Mouse (Mus musculus): Measurements from ENCODE around the gene Hspa1b. TPM values are rescaled to one million over a fixed set of nuclear protein-coding genes. Genes with fewer than 3 reads are reported as not detected.

The Hspa1b gene
- polyA plus RNA-seq (2015; fragmentation: Nextera tagmentation; extraction: Ambion mirVana), result 4.5 and 5.2 TPM in 2 replicates

GRCm38 (mm10) chr17:34959130-34959778 is at the start of gene Hspa1b:
Gene Hspa1b (minus strand): TSS chr17:34959238.

GRCm38 (mm10) chr17:35000717-35001451 is 41.8 kb upstream of the Hspa1b start, which contains the start of gene Vars:
Gene Vars (plus strand): TSS chr17:35000987.

GRCm38 (mm10) chr17:34981690-34982180 is 22.7 kb upstream of the Hspa1b start, which contains the start of gene Lsm2:
Gene Lsm2 (plus strand): TSS chr17:34981862.

DNA sequence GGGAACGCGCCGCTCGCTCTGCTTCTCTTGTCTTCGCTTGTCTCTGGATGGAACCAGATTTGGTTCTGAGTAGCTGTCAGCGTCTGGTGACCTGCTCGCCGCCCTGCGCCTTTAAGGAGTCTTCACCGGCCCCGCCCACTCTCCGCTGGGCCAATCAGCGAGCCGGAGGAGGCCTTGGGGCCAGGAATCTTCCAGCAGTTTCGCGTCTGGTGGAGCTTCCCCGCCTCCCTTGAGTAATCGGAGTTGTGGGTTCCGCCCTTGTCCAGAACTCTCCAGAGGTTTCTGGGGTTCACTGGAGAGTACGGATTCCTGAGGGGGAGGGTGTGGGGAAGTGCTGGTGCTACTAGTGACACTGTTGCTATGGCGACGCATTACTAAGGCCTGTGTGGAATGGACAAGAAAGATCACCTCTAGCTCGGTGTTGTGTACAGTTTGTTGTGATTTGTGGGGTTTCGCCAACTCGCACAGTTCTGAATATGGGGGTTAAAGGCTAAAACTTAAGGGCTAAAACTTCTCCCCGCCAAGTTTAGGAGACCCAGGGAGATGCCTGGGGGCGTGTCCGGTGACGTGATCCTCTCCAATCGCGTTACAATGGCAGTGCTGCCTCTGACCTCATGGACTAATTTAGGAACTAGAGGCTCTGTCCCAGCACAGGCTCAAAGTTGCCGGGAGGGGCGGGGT is 13.2 kb upstream of the Hspa1b start, which contains the start of the genes Hspa1a and Hspa1l:
Gene Hspa1a (minus strand): TSS at position 88 of the 681 bp plus-strand sequence.
Gene Hspa1l (plus strand): TSS at position 635 of the 681 bp plus-strand sequence.

DNA sequence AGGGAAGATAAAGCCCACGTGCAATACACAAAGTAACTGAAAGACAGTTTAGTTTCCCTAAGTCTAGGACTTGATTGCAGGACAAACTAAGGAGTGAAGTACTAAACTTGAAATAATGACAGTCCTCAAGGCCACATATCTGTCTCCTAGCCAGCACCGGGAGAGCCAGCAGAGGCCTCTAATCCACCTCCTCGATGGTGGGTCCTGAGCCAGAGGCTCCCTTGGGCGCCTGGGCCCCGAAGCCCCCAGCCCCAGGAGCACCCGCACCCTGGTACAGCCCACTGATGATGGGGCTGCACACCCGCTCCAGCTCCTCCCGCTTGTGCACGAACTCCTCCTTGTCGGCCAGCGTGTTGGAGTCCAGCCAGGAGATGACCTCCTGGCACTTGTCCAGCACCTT is 10.8 kb upstream of the Hspa1b start, which contains the start of gene Gm20481:
Gene Gm20481 (plus strand): TSS at position 91 of the 400 bp plus-strand sequence.

DNA sequence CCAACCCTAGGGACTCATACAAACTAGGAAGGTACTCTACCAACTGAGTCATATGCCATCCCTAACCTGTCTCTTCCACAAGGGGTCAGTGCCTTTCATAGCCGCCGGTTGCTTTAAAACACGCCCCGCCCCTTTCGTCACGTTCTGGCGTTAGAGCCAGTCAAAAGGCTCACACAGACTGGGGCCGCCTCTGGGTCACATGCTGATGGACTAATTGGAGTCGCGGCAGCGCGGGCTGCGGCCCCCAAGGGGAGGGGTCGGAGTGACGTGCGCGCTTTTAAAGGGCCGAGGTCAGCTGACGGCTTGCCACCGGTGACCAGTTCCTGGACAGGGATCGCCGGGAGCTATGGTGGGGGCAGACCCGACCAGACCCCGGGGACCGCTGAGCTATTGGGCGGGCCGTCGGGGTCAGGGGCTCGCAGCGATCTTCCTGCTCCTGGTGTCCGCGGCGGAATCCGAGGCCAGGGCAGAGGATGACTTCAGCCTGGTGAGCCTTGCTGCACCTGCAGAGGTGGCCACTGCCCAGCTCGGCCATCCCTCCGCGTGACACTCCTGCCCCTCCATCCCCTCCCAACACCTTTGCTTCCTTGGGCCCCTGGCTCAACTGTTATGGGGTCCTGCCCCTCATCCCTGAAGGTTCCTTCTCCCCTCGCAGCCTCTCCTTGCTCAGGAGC is 27.8 kb downstream of the Hspa1b start, which contains the start of gene Neu1:
Gene Neu1 (plus strand): TSS at position 193 of the 674 bp plus-strand sequence.

DNA sequence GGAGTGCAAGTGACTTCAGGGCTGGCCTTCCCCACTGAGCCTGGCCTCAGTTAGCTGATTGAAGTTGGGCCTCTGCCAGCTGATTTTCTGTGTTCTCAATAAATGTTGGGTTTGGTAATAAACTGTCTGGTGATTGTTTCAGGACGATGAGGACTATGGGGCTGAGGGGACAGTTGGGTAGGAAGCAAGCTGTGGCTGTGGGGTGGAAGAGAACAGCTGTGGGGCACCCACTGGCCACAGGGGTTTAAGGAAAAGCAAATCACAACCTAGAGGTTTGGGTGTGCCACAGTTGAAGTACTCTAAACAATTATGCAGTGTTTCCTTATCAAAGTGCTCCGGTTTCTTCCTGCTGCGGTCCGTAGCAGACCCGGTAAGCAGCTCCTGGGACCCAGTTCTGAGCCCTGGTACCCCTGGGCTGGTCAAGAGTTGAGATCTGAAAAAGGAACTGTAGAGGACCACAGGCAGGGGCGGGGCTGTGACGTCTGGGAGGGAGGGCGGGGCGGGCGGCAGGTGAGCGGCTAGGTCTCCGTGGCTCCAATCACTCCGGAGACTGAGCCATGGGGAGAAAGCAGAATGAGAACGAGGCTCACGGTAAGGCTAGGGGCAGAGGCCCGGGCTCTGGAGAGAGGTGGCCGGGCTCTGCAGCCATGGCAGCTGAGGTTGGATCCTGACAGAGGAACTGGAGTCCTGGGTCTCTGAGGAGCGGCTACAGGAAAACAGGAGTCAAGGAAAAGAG is 44.9 kb downstream of the Hspa1b start, which contains the start of gene Slc44a4:
Gene Slc44a4 (plus strand): TSS at position 537 of the 736 bp plus-strand sequence.

Other genes starting within 250 kb of the Hspa1b start
- 6.9 and 10.8 TPM in 2 replicates for gene C4b, start 215.4 kb downstream of the Hspa1b start, polyA plus RNA-seq (2015; fragmentation: Nextera tagmentation; extraction: Ambion mirVana)
- not detected in 2 replicates for gene Cyp21a1, start 154.7 kb downstream of the Hspa1b start, polyA plus RNA-seq (2015; fragmentation: Nextera tagmentation; extraction: Ambion mirVana)
- 22.1 and 24.9 TPM in 2 replicates for gene Stk19, start 122.3 kb downstream of the Hspa1b start, polyA plus RNA-seq (2015; fragmentation: Nextera tagmentation; extraction: Ambion mirVana)
- gene Dxo, start 122.2 kb downstream of the Hspa1b start, polyA plus RNA-seq (2015; fragmentation: Nextera tagmentation; extraction: Ambion mirVana), result 25.1 and 25.6 TPM in 2 replicates
- gene Skiv2l, start 109.0 kb downstream of the Hspa1b start, polyA plus RNA-seq (2015; fragmentation: Nextera tagmentation; extraction: Ambion mirVana), result 25.2 and 29.7 TPM in 2 replicates
- 50.7 and 59.0 TPM in 2 replicates for gene Nelfe, start 108.8 kb downstream of the Hspa1b start, polyA plus RNA-seq (2015; fragmentation: Nextera tagmentation; extraction: Ambion mirVana)
- 15.6 and 19.3 TPM in 2 replicates for gene Cfb, start 96.7 kb downstream of the Hspa1b start, polyA plus RNA-seq (2015; fragmentation: Nextera tagmentation; extraction: Ambion mirVana)
- gene Zbtb12, start 79.8 kb downstream of the Hspa1b start, polyA plus RNA-seq (2015; fragmentation: Nextera tagmentation; extraction: Ambion mirVana), result 0.53 and 0.86 TPM in 2 replicates
- gene Gm20547, start 77.2 kb downstream of the Hspa1b start, polyA plus RNA-seq (2015; fragmentation: Nextera tagmentation; extraction: Ambion mirVana), result not detected in 2 replicates
- gene C2, start 61.0 kb downstream of the Hspa1b start, polyA plus RNA-seq (2015; fragmentation: Nextera tagmentation; extraction: Ambion mirVana), result 8.9 and 9.3 TPM in 2 replicates
- gene Ehmt2, start 60.8 kb downstream of the Hspa1b start, polyA plus RNA-seq (2015; fragmentation: Nextera tagmentation; extraction: Ambion mirVana), result 25.2 and 27.2 TPM in 2 replicates
- gene Slc44a4, start 44.8 kb downstream of the Hspa1b start, polyA plus RNA-seq (2015; fragmentation: Nextera tagmentation; extraction: Ambion mirVana), result 2.6 and 3.3 TPM in 2 replicates
- 23.2 and 28.5 TPM in 2 replicates for gene Neu1, start 28.0 kb downstream of the Hspa1b start, polyA plus RNA-seq (2015; fragmentation: Nextera tagmentation; extraction: Ambion mirVana)
- gene Gm20481, start 10.7 kb upstream of the Hspa1b start, polyA plus RNA-seq (2015; fragmentation: Nextera tagmentation; extraction: Ambion mirVana), result not detected in 2 replicates
- 36.7 and 39.4 TPM in 2 replicates for gene Hspa1a, start 12.9 kb upstream of the Hspa1b start, polyA plus RNA-seq (2015; fragmentation: Nextera tagmentation; extraction: Ambion mirVana)
- gene Hspa1l, start 13.5 kb upstream of the Hspa1b start, polyA plus RNA-seq (2015; fragmentation: Nextera tagmentation; extraction: Ambion mirVana), result 0.16 and 0.25 TPM in 2 replicates
- 82.1 and 83.5 TPM in 2 replicates for gene Lsm2, start 22.6 kb upstream of the Hspa1b start, polyA plus RNA-seq (2015; fragmentation: Nextera tagmentation; extraction: Ambion mirVana)
- gene Vars, start 41.7 kb upstream of the Hspa1b start, polyA plus RNA-seq (2015; fragmentation: Nextera tagmentation; extraction: Ambion mirVana), result 42.0 and 44.7 TPM in 2 replicates
- gene Vwa7, start 57.3 kb upstream of the Hspa1b start, polyA plus RNA-seq (2015; fragmentation: Nextera tagmentation; extraction: Ambion mirVana), result 0.19 and 0.24 TPM in 2 replicates
- 1.3 and 1.7 TPM in 2 replicates for gene Sapcd1, start 68.8 kb upstream of the Hspa1b start, polyA plus RNA-seq (2015; fragmentation: Nextera tagmentation; extraction: Ambion mirVana)
- 0.88 and 1.3 TPM in 2 replicates for gene Msh5, start 87.5 kb upstream of the Hspa1b start, polyA plus RNA-seq (2015; fragmentation: Nextera tagmentation; extraction: Ambion mirVana)
- gene Clic1, start 90.7 kb upstream of the Hspa1b start, polyA plus RNA-seq (2015; fragmentation: Nextera tagmentation; extraction: Ambion mirVana), result 240 and 276 TPM in 2 replicates
- 118 and 126 TPM in 2 replicates for gene Ddah2, start 99.8 kb upstream of the Hspa1b start, polyA plus RNA-seq (2015; fragmentation: Nextera tagmentation; extraction: Ambion mirVana)
- gene Ly6g6c, start 106.2 kb upstream of the Hspa1b start, polyA plus RNA-seq (2015; fragmentation: Nextera tagmentation; extraction: Ambion mirVana), result 0.45 and 0.58 TPM in 2 replicates
- 0.42 and 1.7 TPM in 2 replicates for gene Mpig6b, start 106.9 kb upstream of the Hspa1b start, polyA plus RNA-seq (2015; fragmentation: Nextera tagmentation; extraction: Ambion mirVana)
- 8.2 and 8.3 TPM in 2 replicates for gene Ly6g6e, start 117.7 kb upstream of the Hspa1b start, polyA plus RNA-seq (2015; fragmentation: Nextera tagmentation; extraction: Ambion mirVana)
- gene Ly6g6d, start 118.8 kb upstream of the Hspa1b start, polyA plus RNA-seq (2015; fragmentation: Nextera tagmentation; extraction: Ambion mirVana), result 1.6 and 2.2 TPM in 2 replicates
- 0.18 TPM in 1 of 2 replicates, not detected in the other for gene Ly6g6f, start 126.4 kb upstream of the Hspa1b start, polyA plus RNA-seq (2015; fragmentation: Nextera tagmentation; extraction: Ambion mirVana)
- gene Abhd16a, start 130.0 kb upstream of the Hspa1b start, polyA plus RNA-seq (2015; fragmentation: Nextera tagmentation; extraction: Ambion mirVana), result 93.1 and 93.2 TPM in 2 replicates
- not detected in 2 replicates for gene Ly6g5c, start 149.0 kb upstream of the Hspa1b start, polyA plus RNA-seq (2015; fragmentation: Nextera tagmentation; extraction: Ambion mirVana)
- 0.22 and 0.35 TPM in 2 replicates for gene Ly6g5b, start 156.2 kb upstream of the Hspa1b start, polyA plus RNA-seq (2015; fragmentation: Nextera tagmentation; extraction: Ambion mirVana)
- 9.5 and 11.9 TPM in 2 replicates for gene Gpank1, start 162.2 kb upstream of the Hspa1b start, polyA plus RNA-seq (2015; fragmentation: Nextera tagmentation; extraction: Ambion mirVana)
- gene Csnk2b, start 162.8 kb upstream of the Hspa1b start, polyA plus RNA-seq (2015; fragmentation: Nextera tagmentation; extraction: Ambion mirVana), result 189 and 201 TPM in 2 replicates
- 9.9 and 10.8 TPM in 2 replicates for gene D17H6S53E, start 167.1 kb upstream of the Hspa1b start, polyA plus RNA-seq (2015; fragmentation: Nextera tagmentation; extraction: Ambion mirVana)
- gene Apom, start 172.8 kb upstream of the Hspa1b start, polyA plus RNA-seq (2015; fragmentation: Nextera tagmentation; extraction: Ambion mirVana), result 0.95 TPM in 1 of 2 replicates, not detected in the other
- gene Bag6, start 175.9 kb upstream of the Hspa1b start, polyA plus RNA-seq (2015; fragmentation: Nextera tagmentation; extraction: Ambion mirVana), result 28.9 and 35.6 TPM in 2 replicates
- gene Prrc2a, start 205.7 kb upstream of the Hspa1b start, polyA plus RNA-seq (2015; fragmentation: Nextera tagmentation; extraction: Ambion mirVana), result 73.9 and 74.9 TPM in 2 replicates
- 11.2 and 12.6 TPM in 2 replicates for gene Aif1, start 216.8 kb upstream of the Hspa1b start, polyA plus RNA-seq (2015; fragmentation: Nextera tagmentation; extraction: Ambion mirVana)
- gene Lst1, start 229.2 kb upstream of the Hspa1b start, polyA plus RNA-seq (2015; fragmentation: Nextera tagmentation; extraction: Ambion mirVana), result 13.5 and 15.8 TPM in 2 replicates
- 0.53 and 0.96 TPM in 2 replicates for gene Ltb, start 235.2 kb upstream of the Hspa1b start, polyA plus RNA-seq (2015; fragmentation: Nextera tagmentation; extraction: Ambion mirVana)
- gene Tnf, start 242.8 kb upstream of the Hspa1b start, polyA plus RNA-seq (2015; fragmentation: Nextera tagmentation; extraction: Ambion mirVana), result 0.40 and 0.69 TPM in 2 replicates
- 0.12 and 0.30 TPM in 2 replicates for gene Lta, start 246.1 kb upstream of the Hspa1b start, polyA plus RNA-seq (2015; fragmentation: Nextera tagmentation; extraction: Ambion mirVana)

Data from urinary bladder, postnatal 0 days (tissue).